Comparison of ENCODE assay signal across 24 mouse cellular contexts in the genomic region with DNA sequence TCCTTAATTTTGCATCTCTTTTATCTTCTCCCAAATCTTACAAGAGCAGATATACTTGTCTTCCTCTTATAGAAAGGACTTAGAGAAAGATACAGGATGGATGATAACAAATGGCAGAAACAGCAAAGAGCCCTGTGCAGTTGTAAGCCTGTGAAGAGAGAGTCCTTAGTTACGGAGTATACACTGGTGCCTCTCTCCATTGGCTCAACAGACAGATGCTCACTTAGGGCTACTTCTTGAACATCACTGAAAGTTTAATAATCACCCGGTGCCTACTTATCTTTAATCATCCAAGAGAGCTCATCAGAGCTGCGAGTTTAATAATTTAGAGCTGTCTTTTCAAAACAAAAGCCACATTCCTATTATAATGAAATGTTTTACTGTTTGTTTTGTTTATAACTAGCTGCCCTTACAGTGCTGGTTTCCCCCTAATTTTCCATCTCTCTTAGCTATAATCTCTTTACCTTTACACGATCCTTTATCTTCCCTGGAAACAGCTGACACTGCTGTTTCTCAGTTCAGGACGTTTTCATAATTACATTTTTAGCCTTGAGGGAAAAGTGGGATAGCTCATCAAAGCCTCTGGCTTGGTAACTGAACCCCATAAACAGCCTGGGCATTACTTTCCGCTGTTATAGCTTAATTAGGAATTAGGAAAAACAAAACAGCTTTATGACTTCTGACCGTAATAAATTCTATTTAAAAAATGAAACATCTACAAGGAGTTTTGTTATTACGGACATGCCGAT.
"Had no signal": no experiment of that assay in that cellular context is flagged by ENCODE, and none has a peak within 500 bp of the region (broad histone marks: within the 10 kb centered on the region; RNA-seq: fewer than 3 reads in every experiment).

No protein-coding gene starts in this region.

- H3K4me1 ChIP-seq: heart, embryonic 13.5 days; heart, embryonic 15.5 days; hindbrain, embryonic 15.5 days; intestine, embryonic 15.5 days; limb, embryonic 10.5 days; limb, embryonic 12.5 days had no signal

- H3K4me2 ChIP-seq: heart, embryonic 11.5 days; heart, embryonic 13.5 days; heart, embryonic 15.5 days; hindbrain, embryonic 15.5 days; intestine, embryonic 15.5 days; limb, embryonic 12.5 days had no signal

- H3K9me3 ChIP-seq: heart, embryonic 15.5 days; hindbrain, embryonic 15.5 days; intestine, embryonic 15.5 days; limb, embryonic 10.5 days had no signal

- H3K27me3 ChIP-seq: heart, embryonic 13.5 days; heart, embryonic 15.5 days; hindbrain, embryonic 15.5 days; intestine, embryonic 15.5 days; limb, embryonic 12.5 days had no signal

- H3K4me3 ChIP-seq: gastrocnemius, adult 2 months; heart, adult 2 months; heart, embryonic 13.5 days; heart, embryonic 15.5 days; hindbrain, embryonic 15.5 days; intestine, embryonic 15.5 days; left cerebral cortex, adult 2 months; limb, embryonic 10.5 days; limb, embryonic 12.5 days had no signal

- ATAC-seq: forebrain, embryonic 16.5 days; hindbrain, postnatal 0 days; inflammation-experienced regulatory T-cells, adult 6 months; intestine, embryonic 15.5 days; intestine, postnatal 0 days had no signal

- H3K36me3 ChIP-seq: heart, embryonic 13.5 days; heart, embryonic 15.5 days; hindbrain, embryonic 15.5 days; intestine, embryonic 15.5 days; limb, embryonic 10.5 days; limb, embryonic 12.5 days had no signal

- DNase-seq: gastrocnemius, adult 2 months; gastrocnemius, postnatal 10 days; gastrocnemius, postnatal 25 days; heart, adult 2 months; heart, postnatal 14 days; heart, postnatal 36 days; kidney, adult 18-20 months; kidney, adult 8-10 months; kidney, postnatal 14 days; kidney, postnatal 36 days; layer of hippocampus, adult 9-11 months; liver had no signal

- H3K27ac ChIP-seq: gastrocnemius, adult 2 months; heart, adult 2 months; heart, embryonic 13.5 days; heart, embryonic 15.5 days; hindbrain, embryonic 15.5 days; hindbrain, postnatal 0 days; intestine, embryonic 15.5 days; left cerebral cortex, adult 2 months; limb, embryonic 10.5 days; limb, embryonic 12.5 days had no signal

- H3K9ac ChIP-seq: heart, embryonic 13.5 days; heart, embryonic 15.5 days; hindbrain, embryonic 15.5 days; intestine, embryonic 15.5 days; limb, embryonic 12.5 days had no signal
